Mouse (Mus musculus): ENCODE data around the gene Apbb1ip.
"Not testable (repeated sequence)": the region's sequence is repeated elsewhere in the genome, so short reads cannot be mapped to it uniquely, and the experiment has no call there.

Gene Apbb1ip

GRCm38 (mm10) chr2:22816231-22816630 lies 42.3 kb downstream of the Apbb1ip start:
- no peak for DNase-seq (ENCODE audit: low spot score in 2 of 2)

GRCm38 (mm10) chr2:22822293-22822692 lies 48.4 kb downstream of the Apbb1ip start:
- DNase-seq (ENCODE audit: low spot score in 2 of 2), result no peak

GRCm38 (mm10) chr2:22845514-22845913 lies 71.6 kb downstream of the Apbb1ip start:
- no peak for DNase-seq (ENCODE audit: low spot score in 2 of 2)

- DNase-seq (ENCODE audit: low spot score in 2 of 2), result no peak
These were observed 78.0 kb downstream of the Apbb1ip start for GRCm38 (mm10) chr2:22851900-22852299.

GRCm38 (mm10) chr2:22857501-22857900 lies 83.6 kb downstream of the Apbb1ip start:
- DNase-seq (ENCODE audit: low spot score in 2 of 2), result peak; percentile 4 to 5

- DNase-seq (ENCODE audit: low spot score in 2 of 2), result no peak
These were observed 88.3 kb downstream of the Apbb1ip start for GRCm38 (mm10) chr2:22862194-22862593.

DNA sequence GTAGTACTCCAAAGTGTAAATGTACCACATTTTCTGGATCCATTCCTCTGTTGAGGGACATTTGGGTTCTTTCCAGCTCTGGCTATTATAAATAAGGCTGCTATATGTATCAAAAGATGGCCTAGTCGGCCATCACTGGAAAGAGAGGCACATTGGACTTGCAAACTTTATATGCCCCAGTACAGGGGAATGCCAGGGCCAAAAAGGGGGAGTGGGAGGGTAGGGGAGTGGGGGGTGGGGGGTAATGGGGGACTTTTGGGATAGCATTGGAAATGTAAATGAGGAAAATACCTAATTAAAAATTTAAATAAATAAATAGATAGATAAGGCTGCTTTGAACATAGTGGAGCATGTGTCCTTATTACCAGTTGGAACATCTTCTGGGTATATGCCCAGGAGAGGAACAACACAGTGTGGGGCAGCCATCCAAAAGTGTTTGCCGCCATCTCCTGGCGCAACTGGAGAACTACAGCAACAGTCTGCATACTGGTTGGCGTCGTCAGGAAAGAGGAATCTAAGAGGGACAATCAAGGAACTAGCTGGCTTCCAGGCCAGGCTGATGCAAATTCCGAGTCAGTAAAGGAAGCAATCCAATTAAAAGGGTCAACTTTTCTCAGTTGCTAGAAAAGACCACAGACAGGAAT lies 90.6 kb downstream of the Apbb1ip start:
- peak; percentile 63 to 79 for DNase-seq (ENCODE audit: low spot score in 2 of 2)

DNA sequence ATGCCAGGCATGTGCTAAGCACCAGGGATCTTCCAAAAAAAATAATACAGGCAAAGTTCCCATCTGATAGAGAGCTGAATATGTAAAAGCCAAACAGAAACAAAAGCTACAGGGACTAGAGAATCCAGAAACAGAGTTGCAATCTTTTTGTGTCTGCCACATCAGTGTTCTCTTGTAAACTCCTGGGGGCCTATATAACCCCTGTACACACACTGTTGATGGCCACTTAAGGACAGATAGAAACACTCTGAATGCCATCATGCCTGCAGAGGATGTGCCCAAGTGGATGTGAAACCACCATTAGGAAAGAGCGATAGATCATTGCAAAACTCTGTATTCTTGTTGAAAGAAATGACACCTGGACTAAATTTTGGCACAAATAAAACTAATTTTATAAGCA lies 91.9 kb downstream of the Apbb1ip start:
- no peak for DNase-seq (ENCODE audit: low spot score in 2 of 2)

DNA sequence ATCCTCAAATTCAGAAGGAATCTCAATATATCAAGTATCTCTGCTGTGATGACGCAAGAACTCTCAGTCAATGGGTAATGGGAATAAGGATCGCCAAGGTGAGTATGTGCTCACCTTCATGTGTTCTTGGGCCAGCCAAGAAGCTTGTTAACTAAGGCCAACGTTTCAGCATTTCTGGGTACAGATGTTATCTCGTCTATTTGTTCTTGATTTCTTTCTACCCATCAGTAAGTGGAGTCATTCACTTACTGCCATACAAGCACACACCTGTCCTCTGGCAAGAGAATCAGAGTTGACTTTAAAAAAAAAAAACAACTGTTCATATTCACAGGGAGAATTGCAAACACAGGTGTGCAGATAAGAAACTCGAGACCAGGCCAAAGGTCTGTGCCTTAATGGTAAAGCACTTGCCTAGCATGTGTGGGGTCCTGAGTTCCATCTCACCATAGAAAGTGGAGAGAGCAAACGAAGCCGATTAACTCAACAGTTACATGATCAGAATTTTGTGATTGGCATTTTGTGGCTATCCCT lies 93.1 kb downstream of the Apbb1ip start:
- no peak for DNase-seq (ENCODE audit: low spot score in 2 of 2)

DNA sequence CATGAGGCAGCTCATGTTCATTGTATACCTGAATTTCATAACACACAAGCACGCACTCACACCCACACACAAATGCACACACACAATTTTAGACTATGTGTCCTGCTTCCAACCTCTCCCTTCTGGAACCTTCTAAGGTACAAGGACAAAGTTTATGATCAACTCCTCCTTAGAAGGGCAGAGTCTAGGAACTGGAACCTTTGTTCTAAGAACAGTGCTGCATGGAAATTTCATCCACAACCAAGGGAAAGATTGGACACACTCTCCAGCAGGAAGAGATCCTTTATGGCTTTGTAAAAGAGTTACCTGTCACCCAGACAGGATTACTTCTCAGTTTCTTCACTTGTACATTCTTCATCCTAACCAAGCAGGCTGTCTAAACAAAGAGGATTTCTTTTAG lies 99.3 kb downstream of the Apbb1ip start:
- no peak for DNase-seq (ENCODE audit: low spot score in 2 of 2)

GRCm38 (mm10) chr2:22874628-22875027 lies 100.7 kb downstream of the Apbb1ip start:
- no peak for DNase-seq (ENCODE audit: low spot score in 2 of 2)

DNA sequence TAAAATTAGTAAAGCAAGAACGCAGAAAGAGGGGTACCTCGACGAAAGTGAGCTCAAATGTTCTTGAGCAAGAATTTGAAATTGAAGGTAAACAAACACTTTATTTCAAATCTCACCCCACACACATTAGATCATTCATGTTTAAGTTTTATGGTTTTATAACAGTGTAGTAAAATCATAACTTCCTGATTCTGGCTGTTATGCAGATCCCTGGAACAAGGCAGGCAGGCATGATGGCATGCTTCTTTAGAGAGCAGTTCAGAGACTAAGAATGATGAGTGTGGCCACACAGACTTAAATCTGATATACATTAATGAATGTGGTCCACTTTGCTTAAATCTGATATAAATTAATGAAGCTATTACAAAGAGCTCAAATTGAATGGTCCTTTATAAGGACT lies 102.7 kb downstream of the Apbb1ip start:
- no peak for DNase-seq (ENCODE audit: low spot score in 2 of 2)

- DNase-seq (ENCODE audit: low spot score in 2 of 2), result no peak
These were observed 104.9 kb downstream of the Apbb1ip start for GRCm38 (mm10) chr2:22878781-22879180.

DNA sequence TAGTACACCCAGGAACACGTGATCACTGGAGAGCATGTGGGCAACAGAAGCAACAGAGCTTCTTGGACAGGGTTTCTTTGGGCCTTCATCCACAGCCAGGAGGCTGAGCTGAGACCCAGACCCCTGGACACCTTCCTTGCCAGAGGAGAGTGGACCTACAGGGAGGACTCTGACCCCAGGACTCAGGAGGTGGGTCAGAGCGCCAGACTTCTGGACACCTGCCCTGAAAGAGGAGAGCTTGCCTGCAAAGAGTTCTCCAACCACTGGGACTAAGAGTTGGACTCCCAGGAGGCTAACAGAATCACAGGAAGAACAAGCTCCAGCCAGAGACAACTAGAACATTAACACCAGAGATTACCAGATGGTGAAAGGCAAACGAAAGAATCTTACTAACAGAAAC lies 106.8 kb downstream of the Apbb1ip start:
- DNase-seq (ENCODE audit: low spot score in 2 of 2), result not testable (repeated sequence)

- no peak for DNase-seq (ENCODE audit: low spot score in 2 of 2)
These were observed 121.0 kb downstream of the Apbb1ip start for GRCm38 (mm10) chr2:22894932-22895281.

DNA sequence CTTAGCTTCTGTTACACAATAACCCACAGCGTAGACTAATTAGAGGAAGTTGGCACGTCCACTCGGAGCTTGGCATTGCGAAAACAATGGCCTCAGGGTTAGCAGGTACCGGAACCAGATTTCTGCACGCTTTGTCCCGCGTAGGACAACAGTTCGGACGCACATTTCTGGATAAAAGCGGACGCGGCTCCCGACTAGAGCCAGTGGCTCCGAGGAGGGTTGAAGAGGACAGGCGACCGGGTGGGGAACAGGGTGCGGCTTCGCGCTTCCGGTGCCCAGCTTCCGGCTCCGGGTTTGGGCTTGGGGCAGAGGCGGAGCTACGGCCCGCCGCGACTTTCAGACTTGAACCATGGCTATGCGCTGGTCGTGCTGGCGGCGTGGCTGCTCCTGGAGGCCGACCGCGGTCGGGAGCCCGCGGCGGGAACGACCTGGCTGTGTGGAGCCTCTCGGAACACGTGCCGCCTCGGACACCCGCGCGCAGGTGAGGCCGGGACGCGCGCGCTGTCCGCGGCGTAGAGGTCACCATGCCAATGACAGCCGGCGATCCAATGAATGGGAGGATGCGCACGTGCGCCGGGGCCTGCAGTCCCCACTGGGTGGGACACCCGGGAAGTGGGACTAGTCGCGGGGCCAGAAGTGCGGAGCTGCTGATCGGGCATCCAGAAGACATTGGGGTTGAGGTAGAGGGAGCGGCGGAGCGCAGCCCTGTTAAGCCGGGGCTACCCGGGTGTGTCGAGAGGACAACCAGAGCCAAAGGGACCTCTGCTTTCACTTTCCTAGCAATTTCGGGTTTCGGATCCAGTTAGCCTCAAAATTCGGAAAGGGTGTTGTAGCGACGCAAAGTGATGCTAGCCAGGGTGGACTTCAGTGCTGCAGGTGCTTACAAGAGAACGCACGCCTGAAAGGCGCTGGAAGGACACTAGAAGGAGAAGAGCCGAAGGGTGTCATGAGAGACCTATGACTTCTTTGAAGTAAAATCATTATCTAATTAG lies 121.7 kb downstream of the Apbb1ip start, which contains the start of gene Pdss1:
Gene Pdss1 (plus strand): TSS at position 241 of the 992 bp plus-strand sequence.
- DNase-seq (ENCODE audit: low spot score in 2 of 2), result peak; percentile 87 to 89

GRCm38 (mm10) chr2:22903947-22904346 lies 130.1 kb downstream of the Apbb1ip start:
- no peak for DNase-seq (ENCODE audit: low spot score in 2 of 2)

- DNase-seq (ENCODE audit: low spot score in 2 of 2), result no peak
These were observed 140.5 kb downstream of the Apbb1ip start for GRCm38 (mm10) chr2:22914421-22914820.

DNA sequence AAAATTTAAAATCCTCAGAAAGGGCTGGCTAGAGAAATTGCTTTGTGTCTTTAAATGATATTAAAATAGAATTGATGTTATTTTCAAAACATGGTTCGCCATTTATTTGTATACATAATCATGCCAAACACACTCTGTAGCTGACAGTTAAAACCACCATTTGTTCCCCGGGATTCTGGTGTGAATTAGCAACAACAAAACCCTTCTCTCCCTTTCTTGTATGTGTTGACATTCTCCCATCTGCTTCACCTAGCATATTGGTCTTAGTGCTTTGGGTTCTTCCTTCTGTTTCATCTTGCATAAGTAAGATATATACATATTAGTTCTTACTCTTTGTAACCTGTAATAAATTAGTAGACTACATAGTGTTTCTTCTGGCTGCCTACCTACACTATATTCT lies 144.8 kb downstream of the Apbb1ip start:
- DNase-seq (ENCODE audit: low spot score in 2 of 2), result no peak
